Mouse (Mus musculus) E14TG2a.4 (cell line): Measurements from ENCODE around the gene Vmn2r28.
"Not testable (repeated sequence)": the region's sequence is repeated elsewhere in the genome, so short reads cannot be mapped to it uniquely, and the experiment has no call there.

Experiments used
- CTCF ChIP-seq: conservative IDR thresholded peaks from 2 replicates; pipeline ENCODE4 v1.5.1; 2014; ENCODE audit warnings: low read length
- POU5F1 ChIP-seq: IDR thresholded peaks from 2 replicates; pipeline ENCODE4 v1.6.1; 2014; ENCODE audit warnings: low read length, borderline replicate concordance

DNA sequence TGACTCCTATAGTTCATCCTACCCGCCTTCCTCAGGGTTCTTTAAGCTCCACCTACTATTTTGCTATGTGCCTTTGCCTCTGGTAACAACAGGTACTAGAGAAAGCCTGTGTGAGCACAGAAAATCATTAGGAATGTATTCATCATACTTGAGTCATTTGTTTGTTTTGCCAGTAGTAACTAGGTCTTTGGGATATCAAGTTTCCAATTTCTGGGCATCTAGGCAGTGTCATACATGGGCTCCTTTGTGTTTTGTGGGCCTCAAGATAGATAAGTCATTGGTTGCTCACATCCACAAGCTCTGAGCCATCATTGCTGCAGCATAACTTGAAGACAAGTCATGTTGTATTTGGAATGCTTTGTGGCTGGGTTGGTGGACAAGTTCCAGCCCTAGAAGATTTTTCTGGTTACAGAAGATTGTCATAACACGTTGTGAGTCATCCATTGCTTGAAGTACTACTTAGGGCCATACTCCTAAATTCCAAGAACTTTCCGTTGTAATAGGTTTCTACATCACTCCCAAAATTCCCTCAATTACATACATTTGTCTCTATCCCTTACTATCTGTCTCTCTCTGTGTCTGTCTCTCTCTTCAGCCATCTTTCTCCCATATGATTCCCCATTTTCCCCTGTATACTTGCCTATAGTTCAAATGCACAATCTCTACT, 47.1 kb upstream of the Vmn2r28 start:
- TF ChIP-seq CTCF, POU5F1: not testable (repeated sequence)
